Mouse (Mus musculus): ENCODE measurements around the gene Acot12. TPM values are rescaled to one million over a fixed set of nuclear protein-coding genes. Genes with fewer than 3 reads are reported as not detected.
A peak's percentile ranks its signal among the peaks of the same experiment; 100 is the strongest.

Acot12 gene
- polyA plus RNA-seq, 1 experiment from 2014 or later: 0.24 TPM

DNA sequence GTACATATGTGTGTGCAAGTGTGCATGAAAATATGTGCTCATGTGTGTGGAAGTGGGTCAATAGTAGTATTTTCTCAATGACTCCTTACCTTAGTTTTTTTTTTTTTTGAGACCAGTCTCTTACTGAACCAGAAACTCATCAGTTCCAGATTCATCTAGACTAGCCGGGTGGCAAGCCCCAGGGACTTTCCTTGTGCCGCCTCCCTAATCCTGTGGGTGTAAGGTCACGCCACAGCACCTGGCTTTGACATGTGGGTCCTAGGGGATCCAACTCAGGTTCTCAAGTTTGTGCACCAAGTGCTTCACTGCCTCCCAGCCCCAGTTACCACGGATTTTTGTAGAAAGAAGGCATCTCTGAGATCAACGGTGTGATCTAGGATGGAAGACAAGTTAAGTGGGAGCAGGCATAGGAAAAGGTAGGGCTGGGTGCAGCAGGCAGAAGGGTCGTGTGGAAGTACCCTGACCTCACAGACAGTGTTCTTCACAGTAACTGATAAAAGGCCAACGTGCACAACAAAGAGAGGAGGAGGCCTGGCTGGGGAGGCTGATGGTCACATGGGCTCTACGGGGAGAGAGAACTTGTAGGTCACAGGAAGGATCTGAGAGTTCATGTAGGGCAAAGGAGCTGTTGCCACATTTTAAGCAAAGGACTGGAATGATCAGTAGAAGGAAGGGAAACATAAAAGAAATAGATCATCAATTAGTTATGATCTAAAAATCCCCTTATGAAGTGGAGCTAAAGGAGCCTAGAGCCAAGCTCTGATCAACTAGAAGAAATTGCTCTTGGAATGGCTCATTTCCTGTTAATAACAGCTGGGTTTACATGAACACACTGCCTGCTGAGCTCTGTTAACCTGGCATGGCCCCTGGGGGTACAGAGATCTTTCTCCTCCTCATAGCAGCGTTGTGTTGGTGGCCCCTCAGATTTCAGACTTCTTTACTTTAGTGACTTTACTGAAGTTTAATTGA lies 27.7 kb downstream of the Acot12 start:
- no peak overlapping the region for H3K4me2 ChIP-seq (ENCODE audit: low read length)
- ATAC-seq: no peak
- no peak overlapping the region for H3K4me3 ChIP-seq (ENCODE audit: low read length)
- H3K36me3 ChIP-seq (ENCODE audit: control insufficient read depth, insufficient read depth, low read length): no peaks in the 10 kb centered on the region
- no peak overlapping the region for H3K27ac ChIP-seq (ENCODE audit: low read depth, low read length)
- WGBS: 79% methylated on average over 9 of the region's 9 CpGs
- no peaks in the 10 kb centered on the region for H3K9me3 ChIP-seq (ENCODE audit: control insufficient read depth, low read length)
- no peaks in the 10 kb centered on the region for H3K27me3 ChIP-seq (replicated peaks; ENCODE audit: control insufficient read depth, insufficient read depth, low read length)
- H3K4me1 ChIP-seq (ENCODE audit: control insufficient read depth, insufficient read depth, low read depth, low read length): no peaks in the 10 kb centered on the region
- no peak overlapping the region for H3K9ac ChIP-seq (ENCODE audit: low read depth, low read length)

DNA sequence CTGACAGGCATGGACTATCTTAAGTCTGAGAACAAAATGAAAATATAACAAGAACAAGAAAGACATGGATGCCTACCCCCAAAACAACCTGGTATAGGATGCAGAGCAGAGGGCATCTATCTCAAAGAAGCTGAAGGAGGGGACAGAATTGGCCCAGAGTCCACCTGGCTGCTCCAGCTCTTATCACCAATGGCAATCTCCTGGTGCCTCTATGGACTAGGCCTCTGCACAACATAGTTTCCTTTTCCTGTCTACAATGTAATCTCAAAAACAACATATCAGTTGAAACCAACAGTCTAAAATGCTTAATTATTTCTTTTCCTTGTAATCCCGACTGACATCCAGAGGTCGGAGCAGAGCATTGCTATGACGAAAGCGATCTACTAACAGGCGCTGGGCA lies 36.8 kb downstream of the Acot12 start:
- H3K9me3 ChIP-seq (ENCODE audit: control insufficient read depth, low read length): no peaks in the 10 kb centered on the region
- H3K36me3 ChIP-seq (ENCODE audit: control insufficient read depth, insufficient read depth, low read length): no peaks in the 10 kb centered on the region
- H3K27ac ChIP-seq (ENCODE audit: low read depth, low read length): no peak overlapping the region
- no peak overlapping the region for H3K9ac ChIP-seq (ENCODE audit: low read depth, low read length)
- H3K27me3 ChIP-seq (replicated peaks; ENCODE audit: control insufficient read depth, insufficient read depth, low read length): no peaks in the 10 kb centered on the region
- H3K4me1 ChIP-seq (ENCODE audit: control insufficient read depth, insufficient read depth, low read depth, low read length): no peaks in the 10 kb centered on the region
- no peak for ATAC-seq
- no peak overlapping the region for H3K4me2 ChIP-seq (ENCODE audit: low read length)
- no peak overlapping the region for H3K4me3 ChIP-seq (ENCODE audit: low read length)
- WGBS: 91% methylated on average over 5 of the region's 5 CpGs

DNA sequence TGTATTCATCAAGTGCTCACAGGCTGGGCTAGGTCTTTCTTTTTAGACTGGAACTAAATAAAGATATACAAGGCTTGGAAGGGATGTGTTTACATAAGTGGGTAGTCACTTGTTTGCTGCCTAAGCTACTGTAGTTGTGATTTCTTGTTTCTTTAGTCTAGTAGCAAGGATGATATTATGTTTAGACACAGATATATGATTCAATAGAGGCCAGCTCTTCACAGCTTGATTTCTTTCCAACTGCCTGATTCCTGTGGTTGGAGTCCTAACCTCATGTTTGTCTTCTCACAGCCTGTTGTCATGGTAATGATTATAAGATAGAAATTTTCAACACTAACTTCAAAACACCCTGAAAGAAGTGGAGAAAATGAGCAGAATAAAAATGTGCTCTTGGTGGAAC lies 38.6 kb downstream of the Acot12 start:
- Histone ChIP-seq H3K4me2 (ENCODE audit: low read length) (no peak overlapping the region), H3K9me3 (ENCODE audit: control insufficient read depth, low read length) (no peaks in the 10 kb centered on the region), H3K36me3 (ENCODE audit: control insufficient read depth, insufficient read depth, low read length) (no peaks in the 10 kb centered on the region), H3K9ac (ENCODE audit: low read depth, low read length) (no peak overlapping the region), H3K4me1 (ENCODE audit: control insufficient read depth, insufficient read depth, low read depth, low read length) (no peaks in the 10 kb centered on the region), H3K4me3 (ENCODE audit: low read length) (no peak overlapping the region), H3K27me3 (replicated peaks; ENCODE audit: control insufficient read depth, insufficient read depth, low read length) (no peaks in the 10 kb centered on the region), H3K27ac (ENCODE audit: low read depth, low read length) (no peak overlapping the region)
- ATAC-seq: no peak

- WGBS: 89% methylated on average over 1 of the region's 1 CpGs
- Histone ChIP-seq H3K9me3 (ENCODE audit: control insufficient read depth, low read length) (no peaks in the 10 kb centered on the region), H3K4me3 (ENCODE audit: low read length) (no peak overlapping the region), H3K27me3 (replicated peaks; ENCODE audit: control insufficient read depth, insufficient read depth, low read length) (no peaks in the 10 kb centered on the region), H3K4me1 (ENCODE audit: control insufficient read depth, insufficient read depth, low read depth, low read length) (no peaks in the 10 kb centered on the region), H3K4me2 (ENCODE audit: low read length) (no peak overlapping the region), H3K36me3 (ENCODE audit: control insufficient read depth, insufficient read depth, low read length) (peaks cover 6% of the 10 kb centered on the region), H3K27ac (ENCODE audit: low read depth, low read length) (no peak overlapping the region), H3K9ac (ENCODE audit: low read depth, low read length) (no peak overlapping the region)
- no peak for ATAC-seq
Observed at GRCm38 (mm10) chr13:91792035-91792434, 50.7 kb downstream of the Acot12 start.

GRCm38 (mm10) chr13:91794926-91795436 lies 53.7 kb downstream of the Acot12 start:
- Histone ChIP-seq H3K27ac (ENCODE audit: low read depth, low read length) (no peak overlapping the region), H3K4me1 (ENCODE audit: control insufficient read depth, insufficient read depth, low read depth, low read length) (no peaks in the 10 kb centered on the region), H3K4me3 (ENCODE audit: low read length) (no peak overlapping the region), H3K4me2 (ENCODE audit: low read length) (no peak overlapping the region), H3K9me3 (ENCODE audit: control insufficient read depth, low read length) (no peaks in the 10 kb centered on the region), H3K9ac (ENCODE audit: low read depth, low read length) (no peak overlapping the region), H3K36me3 (ENCODE audit: control insufficient read depth, insufficient read depth, low read length) (peaks cover 18% of the 10 kb centered on the region), H3K27me3 (replicated peaks; ENCODE audit: control insufficient read depth, insufficient read depth, low read length) (no peaks in the 10 kb centered on the region)
- ATAC-seq: 0 out of 2 replicates have a peak, but pooled peaks have one; percentile 30
- 99% methylated on average over 13 of the region's 13 CpGs for WGBS

DNA sequence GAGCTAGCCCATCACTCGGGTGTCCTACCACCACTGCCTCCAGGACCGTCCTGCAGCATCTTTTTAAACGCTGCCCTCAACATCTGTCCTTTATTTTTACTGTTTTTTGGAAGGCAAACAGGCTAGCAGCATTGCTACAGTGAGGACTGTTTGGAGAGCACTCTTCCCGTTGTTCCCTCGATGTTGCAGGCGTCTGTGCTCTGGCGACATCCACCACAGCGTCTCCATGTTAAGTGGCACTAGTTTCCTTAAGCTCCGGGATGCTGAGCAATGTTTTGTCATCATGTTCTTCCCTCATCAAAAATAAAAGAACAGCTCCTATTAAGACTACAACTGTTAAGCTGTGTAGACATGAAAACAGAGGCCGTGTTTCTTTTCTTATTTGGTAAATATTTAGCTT lies 54.3 kb downstream of the Acot12 start:
- Histone ChIP-seq H3K4me2 (ENCODE audit: low read length) (no peak overlapping the region), H3K4me1 (ENCODE audit: control insufficient read depth, insufficient read depth, low read depth, low read length) (no peaks in the 10 kb centered on the region), H3K36me3 (ENCODE audit: control insufficient read depth, insufficient read depth, low read length) (peaks cover 23% of the 10 kb centered on the region), H3K27me3 (replicated peaks; ENCODE audit: control insufficient read depth, insufficient read depth, low read length) (no peaks in the 10 kb centered on the region), H3K9ac (ENCODE audit: low read depth, low read length) (no peak overlapping the region), H3K27ac (ENCODE audit: low read depth, low read length) (no peak overlapping the region), H3K9me3 (ENCODE audit: control insufficient read depth, low read length) (no peaks in the 10 kb centered on the region), H3K4me3 (ENCODE audit: low read length) (no peak overlapping the region)
- WGBS: 91% methylated on average over 10 of the region's 10 CpGs
- ATAC-seq: peak; percentile 34; the same call in 1 of the 2 replicates

DNA sequence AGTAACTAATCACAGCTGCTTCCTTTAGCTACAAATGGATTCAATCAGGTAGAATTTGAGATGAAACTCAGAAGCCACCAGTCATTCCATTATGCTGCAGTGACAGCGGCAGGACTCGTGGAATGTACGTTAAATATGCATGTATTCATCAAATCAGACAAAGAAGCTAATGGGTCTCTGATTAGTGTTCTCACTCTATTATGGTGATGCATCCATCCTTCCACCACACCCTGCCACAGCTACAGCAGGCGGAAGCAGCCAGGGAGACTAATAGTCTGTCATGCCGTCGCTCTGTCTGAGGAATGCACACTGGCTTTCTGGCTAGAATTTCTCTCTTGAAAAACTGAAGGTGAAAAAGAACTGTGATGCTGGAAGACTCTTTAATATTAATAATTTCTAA lies 54.7 kb downstream of the Acot12 start:
- no peak overlapping the region for H3K27ac ChIP-seq (ENCODE audit: low read depth, low read length)
- no peak overlapping the region for H3K4me3 ChIP-seq (ENCODE audit: low read length)
- H3K4me1 ChIP-seq (ENCODE audit: control insufficient read depth, insufficient read depth, low read depth, low read length): no peaks in the 10 kb centered on the region
- H3K9ac ChIP-seq (ENCODE audit: low read depth, low read length): no peak overlapping the region
- no peaks in the 10 kb centered on the region for H3K9me3 ChIP-seq (ENCODE audit: control insufficient read depth, low read length)
- peaks cover 25% of the 10 kb centered on the region for H3K36me3 ChIP-seq (ENCODE audit: control insufficient read depth, insufficient read depth, low read length)
- H3K4me2 ChIP-seq (ENCODE audit: low read length): no peak overlapping the region
- no peaks in the 10 kb centered on the region for H3K27me3 ChIP-seq (replicated peaks; ENCODE audit: control insufficient read depth, insufficient read depth, low read length)
- WGBS: 73% methylated on average over 6 of the region's 6 CpGs
- no peak; the same call in 1 of the 2 replicates for ATAC-seq

- peaks cover 29% of the 10 kb centered on the region for H3K36me3 ChIP-seq (ENCODE audit: control insufficient read depth, insufficient read depth, low read length)
- no peak overlapping the region for H3K9ac ChIP-seq (ENCODE audit: low read depth, low read length)
- no peak overlapping the region for H3K4me3 ChIP-seq (ENCODE audit: low read length)
- 90% methylated on average over 6 of the region's 6 CpGs for WGBS
- H3K27me3 ChIP-seq (replicated peaks; ENCODE audit: control insufficient read depth, insufficient read depth, low read length): no peaks in the 10 kb centered on the region
- no peak overlapping the region for H3K27ac ChIP-seq (ENCODE audit: low read depth, low read length)
- no peaks in the 10 kb centered on the region for H3K9me3 ChIP-seq (ENCODE audit: control insufficient read depth, low read length)
- ATAC-seq: no peak
- no peak overlapping the region for H3K4me2 ChIP-seq (ENCODE audit: low read length)
- H3K4me1 ChIP-seq (ENCODE audit: control insufficient read depth, insufficient read depth, low read depth, low read length): no peaks in the 10 kb centered on the region
Observed at GRCm38 (mm10) chr13:91796916-91797315, 55.6 kb downstream of the Acot12 start.

- H3K9me3 ChIP-seq (ENCODE audit: control insufficient read depth, low read length): no peaks in the 10 kb centered on the region
- no peak for ATAC-seq
- no peak overlapping the region for H3K4me3 ChIP-seq (ENCODE audit: low read length)
- H3K36me3 ChIP-seq (ENCODE audit: control insufficient read depth, insufficient read depth, low read length): peaks cover 29% of the 10 kb centered on the region
- no peak overlapping the region for H3K27ac ChIP-seq (ENCODE audit: low read depth, low read length)
- H3K9ac ChIP-seq (ENCODE audit: low read depth, low read length): no peak overlapping the region
- no peaks in the 10 kb centered on the region for H3K27me3 ChIP-seq (replicated peaks; ENCODE audit: control insufficient read depth, insufficient read depth, low read length)
- H3K4me1 ChIP-seq (ENCODE audit: control insufficient read depth, insufficient read depth, low read depth, low read length): no peaks in the 10 kb centered on the region
- WGBS: 88% methylated on average over 10 of the region's 10 CpGs
- no peak overlapping the region for H3K4me2 ChIP-seq (ENCODE audit: low read length)
Observed at GRCm38 (mm10) chr13:91797442-91797841, 56.1 kb downstream of the Acot12 start.
